Mouse (Mus musculus): Measurements from ENCODE around the gene Nmt2.

Gene Nmt2

GRCm38 (mm10) chr2:3283602-3284472, at the start of gene Nmt2:
TSS of gene Nmt2 (plus strand) at chr2:3284212.
- DNase-seq = peak; percentile 97 to 99

GRCm38 (mm10) chr2:3239255-3239654, 44.8 kb upstream of the Nmt2 start:
- no peak for DNase-seq

- no peak for DNase-seq
These were observed 39.8 kb upstream of the Nmt2 start for GRCm38 (mm10) chr2:3244251-3244650.

- no peak for DNase-seq
These were observed 32.7 kb upstream of the Nmt2 start for GRCm38 (mm10) chr2:3251309-3251708.

GRCm38 (mm10) chr2:3266466-3266865, 17.5 kb upstream of the Nmt2 start:
- DNase-seq = no peak

- no peak for DNase-seq
These were observed 16.1 kb upstream of the Nmt2 start for GRCm38 (mm10) chr2:3267879-3268278.

- no peak for DNase-seq
These were observed 10.7 kb upstream of the Nmt2 start for GRCm38 (mm10) chr2:3273349-3273748.

GRCm38 (mm10) chr2:3276106-3276505, 7.9 kb upstream of the Nmt2 start:
- DNase-seq = no peak

- no peak for DNase-seq
These were observed 6.5 kb upstream of the Nmt2 start for GRCm38 (mm10) chr2:3277502-3277901.

GRCm38 (mm10) chr2:3281311-3281710, 2.7 kb upstream of the Nmt2 start:
- DNase-seq = no peak

- no peak for DNase-seq
These were observed 978 bp upstream of the Nmt2 start for GRCm38 (mm10) chr2:3282866-3283601.

GRCm38 (mm10) chr2:3284473-3285180, 615 bp downstream of the Nmt2 start:
- peak; percentile 53 to 55 for DNase-seq

- peak in 1 of 2 experiments; percentile 27 for DNase-seq
These were observed 1.1 kb downstream of the Nmt2 start for GRCm38 (mm10) chr2:3285181-3285530.

- DNase-seq = no peak
These were observed 1.7 kb downstream of the Nmt2 start for GRCm38 (mm10) chr2:3285709-3286108.

- no peak for DNase-seq
These were observed 2.2 kb downstream of the Nmt2 start for GRCm38 (mm10) chr2:3286243-3286642.

- DNase-seq = no peak
These were observed 5.6 kb downstream of the Nmt2 start for GRCm38 (mm10) chr2:3289581-3289980.

- no peak for DNase-seq
These were observed 8.2 kb downstream of the Nmt2 start for GRCm38 (mm10) chr2:3292170-3292569.

- no peak for DNase-seq
These were observed 11.8 kb downstream of the Nmt2 start for GRCm38 (mm10) chr2:3295826-3296225.

GRCm38 (mm10) chr2:3305426-3306025, 21.5 kb downstream of the Nmt2 start:
- DNase-seq = peak; percentile 62 to 71

- no peak for DNase-seq
These were observed 39.1 kb downstream of the Nmt2 start for GRCm38 (mm10) chr2:3323132-3323531.

GRCm38 (mm10) chr2:3324381-3325130, 40.5 kb downstream of the Nmt2 start:
- no peak for DNase-seq

- no peak for DNase-seq
These were observed 42.5 kb downstream of the Nmt2 start for GRCm38 (mm10) chr2:3326547-3326946.
